Mouse (Mus musculus) kidney, adult 2 months (tissue): ENCODE measurements around the gene Kcnq1. TPM values are rescaled to one million over a fixed set of nuclear protein-coding genes. Genes with fewer than 3 reads are reported as not detected.

ENCODE experiments used
- DNase-seq: peaks from one replicate; pipeline ENCODE4 v3.0.0; 2021
- H3K27ac ChIP-seq: fragments of 200-500 bp; 2 replicates; pipeline ENCODE4 v1.5.1; 2012; ENCODE audit warnings: low read depth, low read length, control low read depth, inconsistent platforms; ENCODE audit not compliant: insufficient read depth
- H3K27me3 ChIP-seq: fragments of 200-500 bp; replicated peaks from 2 replicates; pipeline ENCODE4 v1.6.1; 2012; ENCODE audit warnings: mild to moderate bottlenecking, moderate library complexity, low read length, inconsistent platforms; ENCODE audit not compliant: control insufficient read depth, insufficient read depth
- H3K36me3 ChIP-seq: fragments of 200-500 bp; 2 replicates; pipeline ENCODE4 v1.6.1; 2012; ENCODE audit warnings: mild to moderate bottlenecking, moderate library complexity, low read length, inconsistent platforms; ENCODE audit not compliant: control insufficient read depth, insufficient read depth
- H3K4me1 ChIP-seq: fragments of 200-500 bp; 2 replicates; pipeline ENCODE4 v1.6.1; 2011; ENCODE audit warnings: low read length; ENCODE audit not compliant: control insufficient read depth, insufficient read depth
- H3K4me3 ChIP-seq: fragments of 200-500 bp; 2 replicates; pipeline ENCODE4 v1.5.1; 2011; ENCODE audit warnings: mild to moderate bottlenecking, low read depth, low read length, control low read depth; ENCODE audit not compliant: insufficient read depth
- CTCF ChIP-seq: fragments of 200-500 bp; conservative IDR thresholded peaks from 2 replicates; pipeline ENCODE4 v1.5.1; 2011; ENCODE audit warnings: low read depth, mild to moderate bottlenecking, control low read depth, low read length, moderate library complexity, mixed read lengths; ENCODE audit not compliant: insufficient read depth, insufficient read length
- POLR2A ChIP-seq: fragments of 200-500 bp; IDR thresholded peaks from one replicate; pipeline ENCODE4 v1.6.1; 2011; ENCODE audit warnings: low read depth, low read length, control low read depth
- WGBS: fragments of 180-500 bp; shearing (Covaris S2); methylation state at CpG from one replicate; pipeline ENCODE4 v1.1.7; 2018; 5-methylcytosine and 5-hydroxymethylcytosine counted together
- polyA plus RNA-seq: library from polyadenylated mRNA; depleted of rRNA; stranded (reverse); fragments of >200 nt; gene quantifications from 2 replicates; pipeline ENCODE4 v1.2.3, GENCODE M21; 2012

Gene Kcnq1
- polyA plus RNA-seq, 1 experiment, result 24.0 TPM

DNA sequence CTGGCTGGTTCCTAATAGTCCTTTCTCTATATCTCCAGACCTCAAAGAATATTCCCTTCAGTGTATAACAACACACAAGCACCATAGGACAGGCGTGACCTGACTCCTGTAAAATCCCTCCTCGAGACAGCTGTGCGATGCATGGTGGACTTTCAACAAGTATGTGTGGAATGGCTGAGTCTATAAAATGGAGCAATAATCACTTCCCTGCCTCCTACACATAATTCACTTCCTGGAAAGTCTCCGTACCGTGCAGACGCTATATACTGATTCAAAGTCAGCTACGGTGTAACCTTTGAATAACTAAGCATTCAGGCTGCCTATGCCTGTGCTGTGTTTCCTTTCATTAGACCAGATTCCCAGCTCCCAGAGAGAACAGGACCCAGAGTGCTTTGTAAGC is 182.0 kb downstream of the Kcnq1 start:
- no peak overlapping the region for H3K4me3 ChIP-seq
- H3K27me3 ChIP-seq, result no peaks in the 10 kb centered on the region
- peaks cover 16% of the 10 kb centered on the region for H3K4me1 ChIP-seq
- no peaks in the 10 kb centered on the region for H3K36me3 ChIP-seq
- no peak overlapping the region for H3K27ac ChIP-seq
- DNase-seq, result no peak
- 70% methylated on average over 7 of the region's 7 CpGs for WGBS
- TF ChIP-seq POLR2A (no peak), CTCF (no peak)

DNA sequence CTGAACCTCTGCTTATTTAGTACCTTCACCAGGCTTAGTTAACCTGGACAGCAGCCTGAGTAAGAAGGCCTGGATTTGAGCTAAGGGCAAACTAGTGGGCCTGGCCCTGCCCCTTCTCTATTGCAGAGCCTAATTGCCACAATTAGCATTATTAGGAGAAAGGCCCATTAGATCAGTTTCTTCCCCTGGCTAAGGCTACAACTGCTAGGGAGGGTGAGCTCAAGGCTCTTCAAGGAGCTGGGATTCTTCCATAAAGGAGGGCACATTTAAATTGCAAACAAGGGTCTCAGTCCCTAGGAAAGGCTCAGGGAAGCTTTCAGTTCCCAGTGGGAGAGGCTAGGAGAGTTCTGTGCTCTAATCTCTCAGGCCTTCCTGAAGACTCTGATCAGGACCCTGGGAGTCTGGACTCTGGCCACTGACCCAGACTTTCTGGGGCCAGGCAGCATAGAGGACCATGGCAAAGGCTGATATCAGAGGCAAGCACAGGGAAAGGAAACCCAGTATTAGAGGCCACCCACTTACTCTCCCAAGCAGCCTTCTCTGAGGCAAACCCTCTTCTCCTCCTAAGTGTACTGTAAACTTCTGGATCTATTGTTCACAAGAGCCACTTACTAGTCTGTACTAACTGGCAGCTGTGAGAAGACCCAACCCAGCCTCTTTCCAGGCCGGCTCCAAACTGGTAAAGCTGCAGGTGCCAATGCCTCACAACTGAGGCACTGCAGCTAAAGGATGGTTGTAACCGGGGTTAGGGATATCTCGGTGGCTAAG is 183.1 kb downstream of the Kcnq1 start:
- H3K27ac ChIP-seq, result no peak overlapping the region
- no peak overlapping the region for H3K4me3 ChIP-seq
- 82% methylated on average over 3 of the region's 3 CpGs for WGBS
- no peak for TF ChIP-seq CTCF
- TF ChIP-seq POLR2A, result no peak
- no peaks in the 10 kb centered on the region for H3K36me3 ChIP-seq
- no peaks in the 10 kb centered on the region for H3K27me3 ChIP-seq
- peak; percentile 24 for DNase-seq
- H3K4me1 ChIP-seq, result peaks cover 16% of the 10 kb centered on the region

DNA sequence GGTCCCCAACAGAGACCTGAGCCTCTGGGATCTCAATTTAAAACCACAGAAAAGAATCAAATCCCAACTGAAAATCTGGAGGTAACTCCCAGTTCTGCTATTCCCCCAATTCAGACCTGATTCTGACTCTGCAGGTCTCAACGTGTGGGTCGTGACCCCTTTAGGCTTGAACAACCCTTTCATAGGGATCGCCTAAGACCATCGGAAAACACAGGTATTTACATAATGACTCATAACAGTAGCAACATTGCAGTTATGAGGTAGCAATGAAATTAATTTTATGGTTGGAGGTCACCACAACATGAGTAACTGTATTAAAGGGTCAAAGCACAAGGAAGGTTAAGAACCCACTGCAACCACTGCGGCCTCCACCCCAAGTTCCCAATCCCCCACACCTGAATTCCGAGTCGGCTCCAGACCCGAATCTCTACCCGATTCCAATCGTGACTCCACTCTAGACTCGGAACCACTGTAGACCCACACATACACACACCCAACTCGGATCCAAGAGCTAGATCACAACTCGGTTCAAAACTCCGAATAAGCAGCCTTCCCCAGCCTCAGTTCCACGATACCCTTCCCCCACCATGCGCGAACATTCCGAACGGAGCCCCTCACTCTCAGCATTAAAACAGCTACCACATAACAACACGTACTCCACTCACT is 188.7 kb downstream of the Kcnq1 start:
- Histone ChIP-seq H3K4me3 (peak overlapping the region; percentile 62), H3K4me1 (no peaks in the 10 kb centered on the region), H3K36me3 (no peaks in the 10 kb centered on the region), H3K27ac (no peak overlapping the region), H3K27me3 (no peaks in the 10 kb centered on the region)
- TF ChIP-seq CTCF (no peak), POLR2A (no peak)
- DNase-seq, result no peak
- WGBS, result 47% methylated on average over 20 of the region's 20 CpGs

- no peaks in the 10 kb centered on the region for H3K36me3 ChIP-seq
- H3K4me3 ChIP-seq, result peak overlapping the region; percentile 62
- TF ChIP-seq POLR2A (no peak), CTCF (no peak)
- 56% methylated on average over 47 of the region's 47 CpGs for WGBS
- no peaks in the 10 kb centered on the region for H3K4me1 ChIP-seq
- H3K27ac ChIP-seq, result no peak overlapping the region
- no peaks in the 10 kb centered on the region for H3K27me3 ChIP-seq
- peak; percentile 51 for DNase-seq
Measured at GRCm38 (mm10) chr7:143295356-143296000, 189.3 kb downstream of the Kcnq1 start.

DNA sequence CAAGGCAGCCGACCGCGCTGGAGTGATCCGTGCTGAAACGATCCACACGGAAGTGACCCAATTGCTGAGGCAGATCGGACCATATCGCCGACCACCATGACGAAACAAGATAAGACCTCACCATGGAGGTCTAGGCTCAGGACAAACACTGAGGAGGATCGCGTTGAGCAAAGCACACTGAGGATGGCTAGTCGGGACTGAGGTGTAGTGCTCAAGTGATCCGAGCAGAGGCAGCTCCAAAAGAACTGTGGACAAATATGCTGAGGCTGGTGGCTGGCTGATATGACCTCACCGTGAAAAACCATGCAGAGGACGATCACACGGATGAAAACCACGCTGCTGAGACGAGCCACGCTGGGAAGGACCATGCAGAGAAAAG is 189.8 kb downstream of the Kcnq1 start:
- peak; percentile 10 for DNase-seq
- Histone ChIP-seq H3K27me3 (no peaks in the 10 kb centered on the region), H3K4me3 (peak overlapping the region; percentile 62), H3K36me3 (no peaks in the 10 kb centered on the region), H3K27ac (no peak overlapping the region), H3K4me1 (no peaks in the 10 kb centered on the region)
- 52% methylated on average over 20 of the region's 20 CpGs for WGBS
- no peak for TF ChIP-seq CTCF
- TF ChIP-seq POLR2A, result no peak

DNA sequence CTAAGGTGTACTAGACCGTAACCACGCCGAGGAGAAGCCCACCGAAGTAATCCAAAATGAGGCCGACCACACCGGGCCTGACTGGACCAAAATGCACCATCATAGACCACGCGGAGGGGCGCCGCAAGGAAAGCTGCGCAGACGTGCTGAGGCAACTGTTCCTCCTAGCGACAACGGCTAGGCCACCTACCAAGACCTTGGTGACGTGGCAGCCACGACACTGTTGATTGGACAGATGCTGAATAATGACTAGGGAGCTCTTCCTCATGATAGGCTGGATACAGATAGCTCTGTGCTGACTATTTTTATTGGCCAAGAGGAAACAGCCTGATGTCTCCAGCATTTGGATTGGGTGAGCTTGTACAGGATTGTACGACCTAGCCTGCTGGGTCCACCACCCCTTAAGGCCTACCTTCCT is 190.2 kb downstream of the Kcnq1 start:
- Histone ChIP-seq H3K36me3 (no peaks in the 10 kb centered on the region), H3K4me1 (no peaks in the 10 kb centered on the region), H3K27me3 (no peaks in the 10 kb centered on the region), H3K27ac (no peak overlapping the region; the same call in 1 of the 2 replicates), H3K4me3 (peak overlapping the region; percentile 62)
- peak; percentile 98 for DNase-seq
- 38% methylated on average over 17 of the region's 17 CpGs for WGBS
- no peak for TF ChIP-seq POLR2A
- no peak for TF ChIP-seq CTCF

- no peaks in the 10 kb centered on the region for H3K4me1 ChIP-seq
- WGBS, result 75% methylated on average over 7 of the region's 7 CpGs
- no peak for DNase-seq
- H3K4me3 ChIP-seq, result no peak overlapping the region
- H3K36me3 ChIP-seq, result no peaks in the 10 kb centered on the region
- H3K27ac ChIP-seq, result no peak overlapping the region
- TF ChIP-seq POLR2A (no peak), CTCF (no peak)
- no peaks in the 10 kb centered on the region for H3K27me3 ChIP-seq
Measured at GRCm38 (mm10) chr7:143300037-143300436, 193.9 kb downstream of the Kcnq1 start.
